Mouse (Mus musculus) kidney, adult 18-20 months (tissue): ENCODE measurements around the gene BC029722.

Experiments used
- DNase-seq: peaks from one replicate; pipeline ENCODE4 v3.0.0; 2021

The BC029722 gene

DNA sequence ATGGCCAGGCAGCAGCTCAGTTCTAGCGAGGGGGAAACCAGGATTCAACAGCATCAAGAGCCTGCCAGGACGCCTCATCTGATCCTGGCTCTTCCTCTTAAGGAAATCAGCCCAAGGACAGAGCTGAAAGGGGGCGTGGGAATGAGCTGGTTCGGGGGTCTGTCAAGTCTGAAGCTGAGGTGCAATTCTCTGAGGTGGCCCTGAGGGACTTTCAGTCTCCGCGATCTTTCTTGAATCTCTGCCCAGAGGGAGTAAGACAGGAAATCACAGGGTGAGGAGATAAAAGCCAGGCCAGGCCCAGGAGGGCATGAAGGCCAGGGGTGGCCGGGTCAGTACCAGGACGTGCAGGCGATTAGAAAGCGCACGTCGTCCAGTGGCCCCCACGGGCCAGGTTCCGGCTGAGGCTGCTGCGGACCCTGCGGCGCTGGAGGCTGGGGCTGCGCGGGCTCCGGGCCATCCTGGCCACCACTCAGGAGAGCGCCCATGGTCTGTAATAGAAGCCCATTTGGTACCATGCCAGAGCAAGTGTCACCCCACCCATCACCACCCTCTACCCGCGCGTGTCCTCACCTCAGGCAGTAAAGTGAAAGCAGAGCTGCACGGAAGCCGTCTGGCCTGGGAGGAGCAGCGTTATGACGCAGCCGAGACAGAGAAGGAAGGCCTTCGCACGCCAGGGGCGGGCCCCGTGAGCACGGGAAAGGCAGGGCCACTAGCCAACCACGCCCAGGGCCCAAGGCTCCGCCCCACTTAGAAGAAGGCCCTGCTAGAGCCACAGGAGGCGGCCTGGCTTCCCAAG lies 432 bp downstream of the BC029722 start:
- peak; percentile 96 for DNase-seq

GRCm38 (mm10) chr2:155817301-155818245 lies 1.7 kb downstream of the BC029722 start:
- DNase-seq = no peak

GRCm38 (mm10) chr2:155816179-155816578 lies 3.0 kb downstream of the BC029722 start:
- no peak for DNase-seq

DNA sequence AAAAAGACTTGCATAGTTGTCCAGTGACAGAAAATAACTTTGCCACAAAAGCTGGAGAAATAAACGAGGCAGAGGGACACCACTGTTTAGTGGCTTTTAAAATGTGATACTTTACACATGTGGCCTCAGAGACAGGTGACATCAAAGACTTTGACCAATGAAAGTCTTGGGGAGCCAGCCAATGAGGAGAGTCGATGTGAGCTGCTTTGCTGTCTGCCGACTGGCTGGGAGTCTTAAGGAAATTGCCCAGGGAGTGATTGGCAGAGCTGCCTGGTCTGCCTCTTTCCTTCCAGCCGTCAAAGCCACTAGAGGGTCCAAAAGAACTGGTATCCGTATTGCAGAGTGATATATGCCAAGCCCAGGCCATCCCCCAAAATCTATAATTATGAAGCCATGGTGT lies 4.4 kb downstream of the BC029722 start:
- no peak for DNase-seq

- no peak for DNase-seq
These were observed 6.6 kb downstream of the BC029722 start for GRCm38 (mm10) chr2:155812637-155813036.

- peak; percentile 81 for DNase-seq
These were observed 7.3 kb downstream of the BC029722 start for GRCm38 (mm10) chr2:155811821-155812396.

- no peak for DNase-seq
These were observed 9.6 kb downstream of the BC029722 start for GRCm38 (mm10) chr2:155809620-155810019.

GRCm38 (mm10) chr2:155807408-155807807 lies 11.8 kb downstream of the BC029722 start:
- no peak for DNase-seq

DNA sequence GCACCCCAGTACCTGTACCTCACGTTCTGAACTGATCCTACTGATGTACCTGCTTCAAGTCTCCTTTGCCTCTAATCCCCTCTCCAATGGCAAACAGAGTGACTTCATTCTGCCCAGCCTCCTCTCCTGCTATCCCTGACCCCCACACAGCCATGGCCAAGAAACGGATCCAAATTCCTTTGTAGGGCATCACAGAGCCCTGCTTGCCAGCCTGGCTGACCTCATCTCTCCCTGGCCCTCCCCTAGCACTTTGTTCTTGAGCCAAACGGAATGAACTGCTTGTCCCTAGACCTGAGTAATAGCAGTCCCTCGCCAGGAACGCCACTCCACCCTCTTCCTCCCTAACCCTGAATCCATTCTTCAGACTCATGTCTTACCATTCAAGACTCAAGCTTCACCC lies 12.7 kb downstream of the BC029722 start:
- DNase-seq = no peak

- DNase-seq = no peak
These were observed 13.3 kb downstream of the BC029722 start for GRCm38 (mm10) chr2:155805925-155806255.

DNA sequence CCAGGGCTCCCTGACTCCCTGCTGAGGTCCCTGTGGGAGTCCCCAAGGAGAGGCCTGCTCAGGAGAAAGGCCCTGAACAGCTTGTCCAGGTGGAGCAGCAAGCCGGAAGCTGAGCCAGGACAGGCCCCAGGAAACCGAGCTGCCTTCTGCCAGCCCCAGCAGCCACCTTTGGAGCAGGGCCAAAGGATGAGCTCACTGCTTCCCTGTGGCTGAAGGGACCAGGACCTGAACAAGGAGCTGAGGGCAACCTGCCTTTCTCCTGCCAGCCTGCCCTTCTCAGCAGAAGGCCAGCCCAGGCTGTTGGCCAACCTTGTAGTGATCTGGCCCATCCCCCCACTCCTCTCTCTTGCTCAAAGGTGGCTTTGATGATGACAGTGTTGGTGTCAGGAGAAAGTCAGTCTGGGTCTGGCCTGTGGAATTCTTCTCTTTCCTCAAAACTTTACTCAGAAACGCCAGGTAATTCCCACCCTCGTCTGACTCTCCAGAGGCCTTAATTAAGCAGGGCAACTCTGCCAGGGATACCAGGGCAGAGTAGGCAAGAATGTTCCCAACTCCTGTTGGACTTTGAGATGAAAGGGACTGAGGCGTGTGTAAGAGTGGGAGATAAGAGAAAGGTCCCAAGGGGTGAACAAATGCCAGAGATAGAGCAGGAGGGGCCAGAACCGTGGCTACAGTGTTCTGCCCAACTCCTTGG lies 13.8 kb downstream of the BC029722 start:
- DNase-seq = peak; percentile 62

GRCm38 (mm10) chr2:155804053-155804452 lies 15.2 kb downstream of the BC029722 start:
- DNase-seq = no peak

DNA sequence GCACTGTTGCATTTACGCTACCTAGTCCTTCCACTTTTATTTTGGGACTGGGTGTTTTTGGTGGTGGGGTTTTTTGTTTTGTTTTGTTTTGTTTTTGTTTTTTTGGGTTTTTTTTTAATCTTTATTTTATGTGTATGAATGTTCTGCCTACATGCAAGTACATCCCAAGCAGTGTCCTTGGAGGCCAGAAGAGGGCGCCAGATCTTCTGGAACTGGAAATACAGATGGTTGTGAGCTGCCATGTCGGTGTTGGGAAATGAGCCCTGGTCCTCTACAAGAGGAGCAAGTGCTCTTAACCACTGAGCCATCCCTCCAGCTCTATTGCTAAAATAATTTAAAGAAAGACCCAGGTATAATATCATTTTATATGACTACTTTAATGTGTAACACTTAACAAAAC lies 16.5 kb downstream of the BC029722 start:
- DNase-seq = no peak

GRCm38 (mm10) chr2:155798613-155799012 lies 20.6 kb downstream of the BC029722 start:
- no peak for DNase-seq

GRCm38 (mm10) chr2:155794674-155795445 lies 24.4 kb downstream of the BC029722 start:
- DNase-seq = no peak

GRCm38 (mm10) chr2:155792899-155793298 lies 26.3 kb downstream of the BC029722 start:
- DNase-seq = no peak

GRCm38 (mm10) chr2:155787949-155788931 lies 31.0 kb downstream of the BC029722 start:
- DNase-seq = no peak

GRCm38 (mm10) chr2:155786905-155787304 lies 32.3 kb downstream of the BC029722 start:
- no peak for DNase-seq

GRCm38 (mm10) chr2:155784534-155784933 lies 34.7 kb downstream of the BC029722 start:
- DNase-seq = no peak

GRCm38 (mm10) chr2:155779506-155779905 lies 39.7 kb downstream of the BC029722 start:
- DNase-seq = no peak

GRCm38 (mm10) chr2:155779066-155779465 lies 40.2 kb downstream of the BC029722 start:
- DNase-seq = no peak
